Mouse (Mus musculus): Measurements from ENCODE around the gene Eif2b1. TPM values are rescaled to one million over a fixed set of nuclear protein-coding genes. Genes with fewer than 3 reads are reported as not detected.
"Not testable (repeated sequence)": the region's sequence is repeated elsewhere in the genome, so short reads cannot be mapped to it uniquely, and the experiment has no call there.

The Eif2b1 gene
- 10 to 100 TPM; 43.0 to 43.4 TPM for total RNA-seq (2021)
- long read RNA-seq, experiment 1, transcript Eif2b1-201 (9 exons, 2,013 nt), result major isoform, 29 of 39 reads
- long read RNA-seq, experiment 1, partial matches to known transcripts, result 4 of 39 reads
- long read RNA-seq, experiment 1, other reads (novel, unspliced or antisense), result 6 of 39 reads
- long read RNA-seq, experiment 2, transcript Eif2b1-201 (9 exons, 2,013 nt), result major isoform, 65 of 81 reads
- long read RNA-seq, experiment 2, partial matches to known transcripts, result 3 of 81 reads
- long read RNA-seq, experiment 2, other reads (novel, unspliced or antisense), result 13 of 81 reads

DNA sequence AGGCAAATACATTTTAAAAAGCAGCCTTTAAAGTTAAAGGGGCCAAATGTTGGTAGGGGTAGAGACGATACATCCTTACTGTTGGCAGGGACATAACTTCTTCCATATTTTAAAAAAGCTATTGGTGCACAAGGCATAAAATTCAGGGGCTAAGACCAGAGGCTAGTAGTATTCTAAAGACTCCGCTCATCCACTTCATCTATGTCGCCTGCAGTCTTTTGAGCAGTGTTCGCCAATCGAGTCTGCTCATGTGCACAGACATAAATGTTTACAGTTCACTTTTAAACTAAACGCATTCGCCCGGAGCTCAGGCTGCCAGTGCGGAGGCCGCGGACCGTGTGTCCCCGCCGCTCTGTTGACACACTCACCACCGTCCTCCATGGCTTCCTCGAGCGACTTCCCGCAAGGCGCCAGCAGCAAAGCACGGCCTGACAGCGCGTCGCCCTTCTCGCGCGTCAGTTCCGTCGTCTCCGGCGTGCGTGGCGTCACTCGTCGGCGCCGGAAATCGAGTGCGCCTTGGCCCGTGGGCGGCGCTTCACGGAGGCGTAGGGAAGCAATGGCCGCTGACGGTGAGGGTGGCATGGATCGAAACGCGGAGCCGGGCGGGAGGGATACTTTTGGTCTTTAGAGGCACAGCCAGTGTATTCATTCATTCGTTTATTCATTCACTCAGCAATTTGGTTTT lies at the start of gene Eif2b1, which contains the start of gene Gtf2h3:
Gene Eif2b1 (minus strand): TSS at position 499 of the 685 bp plus-strand sequence.
Gene Gtf2h3 (plus strand): TSS at position 508 of the 685 bp plus-strand sequence.
- DNase-seq (ENCODE audit: low spot score in 2 of 2), result peak; percentile 91 to 95

DNA sequence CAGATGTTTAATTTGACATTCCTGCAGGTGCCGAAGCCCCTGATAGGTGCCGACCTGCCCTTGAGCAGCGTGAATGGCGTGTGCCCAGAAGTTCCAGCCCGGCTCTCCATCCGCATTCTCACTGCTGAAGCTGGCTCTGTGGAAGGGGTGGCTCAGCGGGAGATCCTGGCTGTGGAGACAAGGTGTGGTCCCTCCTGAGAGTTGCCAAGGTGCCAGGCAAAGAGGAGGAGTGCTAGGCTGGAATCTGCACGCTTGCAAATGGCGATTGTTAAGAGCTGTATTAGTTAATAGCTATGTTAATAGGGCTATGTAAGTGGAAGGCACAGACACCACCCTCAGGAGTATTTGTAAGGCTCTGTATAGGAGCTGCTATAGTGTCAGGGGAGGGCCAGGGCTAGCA lies 45.4 kb upstream of the Eif2b1 start:
- DNase-seq (ENCODE audit: low spot score in 2 of 2), result no peak

DNA sequence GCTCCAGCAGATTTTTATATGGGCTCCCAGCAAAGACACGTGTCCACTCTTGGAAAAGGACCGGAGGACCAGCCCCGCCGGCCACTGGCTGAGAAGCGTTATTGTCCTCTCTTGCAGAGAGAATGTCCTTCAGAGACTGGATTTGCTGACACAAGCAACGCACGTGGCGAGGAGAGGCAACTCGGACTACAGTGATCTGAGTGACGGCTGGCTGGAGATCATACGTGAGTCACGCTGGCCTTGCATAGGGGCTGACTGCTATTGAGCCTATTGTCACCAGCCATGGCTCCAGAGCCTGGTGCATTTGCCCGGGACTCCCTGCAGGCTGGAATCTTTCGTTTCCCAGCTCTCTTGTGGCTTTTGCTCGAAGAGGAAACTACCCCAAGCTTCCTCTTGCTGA lies 44.0 kb upstream of the Eif2b1 start:
- DNase-seq (ENCODE audit: low spot score in 2 of 2), result no peak

DNA sequence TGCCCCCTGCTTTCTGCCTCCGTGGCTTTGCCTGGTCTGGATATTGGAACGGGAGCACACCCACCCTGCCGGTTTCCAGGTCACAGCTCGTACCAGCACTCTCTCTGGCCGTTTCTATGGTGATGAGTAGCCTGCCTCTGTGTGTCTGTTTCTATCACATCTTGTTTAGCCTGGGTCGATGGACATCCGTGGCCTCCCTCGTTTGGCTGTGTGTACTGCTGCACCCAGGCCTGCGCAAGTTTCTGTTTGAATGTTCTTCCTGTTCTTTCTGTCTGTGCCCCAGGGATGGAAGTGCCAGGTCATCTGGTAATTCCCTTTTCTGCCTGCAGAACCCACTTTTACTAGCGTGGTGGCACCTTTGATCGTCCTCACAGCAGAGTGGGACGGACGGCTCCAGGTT lies 42.4 kb upstream of the Eif2b1 start:
- no peak for DNase-seq (ENCODE audit: low spot score in 2 of 2)

DNA sequence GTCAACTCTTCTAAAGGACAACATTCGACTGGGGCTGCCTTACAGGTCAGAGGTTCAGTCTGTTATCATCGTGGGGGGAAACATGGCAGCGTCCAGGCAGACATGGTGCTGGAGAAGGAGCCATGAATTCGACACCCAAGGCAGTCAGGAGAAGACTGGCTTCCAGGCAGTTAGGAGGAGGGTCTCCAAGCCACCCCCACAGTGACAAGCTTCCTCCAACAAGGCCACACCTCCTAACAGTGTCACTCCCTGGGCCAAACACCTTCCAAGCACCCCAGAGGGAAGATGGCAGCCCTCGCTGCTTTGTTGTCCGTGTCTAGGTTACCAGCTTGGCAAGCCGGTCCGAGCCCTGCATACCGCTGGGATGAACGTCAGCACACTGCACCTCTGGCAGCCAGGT lies 39.8 kb upstream of the Eif2b1 start:
- DNase-seq (ENCODE audit: low spot score in 2 of 2), result no peak

DNA sequence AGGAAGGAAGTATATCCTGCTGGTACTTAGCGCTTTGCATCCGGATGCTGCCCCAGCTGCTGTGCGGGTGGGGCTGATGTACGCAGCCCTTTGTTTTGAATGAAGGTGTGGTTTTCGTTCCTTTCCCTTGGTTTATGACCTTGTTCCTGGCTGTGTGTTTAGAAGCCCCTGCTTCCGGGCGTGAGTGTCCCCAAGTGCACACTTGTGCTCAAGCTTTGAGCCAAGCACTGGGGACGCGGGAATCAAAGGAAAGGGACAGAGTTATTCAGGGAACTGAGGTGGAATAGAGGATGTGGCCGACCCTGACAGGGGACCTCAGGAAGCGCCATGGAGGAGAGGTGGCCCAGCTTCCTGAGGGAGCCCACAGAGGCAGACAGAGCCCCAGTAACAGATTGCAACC lies 35.8 kb upstream of the Eif2b1 start:
- DNase-seq (ENCODE audit: low spot score in 2 of 2), result no peak

DNA sequence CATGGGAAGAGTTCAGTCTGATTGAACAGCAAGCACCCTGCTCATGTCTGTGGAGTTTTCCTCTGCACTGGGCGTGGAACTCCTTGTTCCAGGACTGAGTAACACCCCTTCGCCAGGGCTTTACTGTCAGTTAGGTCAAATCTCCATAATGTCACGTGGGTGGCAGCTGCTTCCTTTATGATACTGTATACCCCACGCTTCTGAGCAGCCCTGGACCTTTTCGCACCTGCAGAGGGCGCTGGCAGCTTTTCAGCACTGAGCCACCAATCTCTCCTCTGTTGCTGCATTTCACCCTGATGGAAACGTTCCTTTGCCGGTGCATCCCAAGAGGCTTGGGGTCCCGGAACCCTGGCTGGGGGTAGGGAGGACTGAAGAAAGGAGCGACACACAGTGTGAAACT lies 32.0 kb upstream of the Eif2b1 start:
- no peak for DNase-seq (ENCODE audit: low spot score in 2 of 2)

DNA sequence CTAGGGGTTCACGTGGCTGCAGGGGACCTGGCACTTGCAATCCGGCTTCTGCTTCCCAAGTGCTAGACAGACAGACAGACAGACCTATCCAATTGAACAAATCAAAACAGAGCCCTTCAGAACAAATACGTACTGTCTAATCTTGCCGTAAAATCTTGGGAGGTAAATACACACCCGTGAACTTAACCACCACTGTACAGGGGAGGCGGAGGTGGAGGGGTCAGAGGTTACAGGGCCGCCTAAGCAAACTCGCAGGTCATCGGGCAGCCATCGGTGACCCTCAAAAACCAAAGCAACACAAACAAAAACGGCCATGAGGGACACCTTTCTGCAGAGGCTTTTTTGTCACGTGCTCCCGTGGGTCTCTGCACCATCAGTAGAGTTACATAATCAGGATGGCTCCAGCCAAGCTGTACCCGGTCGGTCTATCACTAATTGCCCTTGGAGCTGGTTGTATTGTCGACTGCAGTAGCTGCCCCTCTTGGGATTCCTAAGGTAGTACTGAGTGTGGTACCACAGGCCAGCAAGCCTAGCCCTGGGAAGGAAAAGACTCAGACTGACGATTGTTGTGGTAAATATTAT lies 26.2 kb upstream of the Eif2b1 start:
- DNase-seq (ENCODE audit: low spot score in 2 of 2), result no peak

DNA sequence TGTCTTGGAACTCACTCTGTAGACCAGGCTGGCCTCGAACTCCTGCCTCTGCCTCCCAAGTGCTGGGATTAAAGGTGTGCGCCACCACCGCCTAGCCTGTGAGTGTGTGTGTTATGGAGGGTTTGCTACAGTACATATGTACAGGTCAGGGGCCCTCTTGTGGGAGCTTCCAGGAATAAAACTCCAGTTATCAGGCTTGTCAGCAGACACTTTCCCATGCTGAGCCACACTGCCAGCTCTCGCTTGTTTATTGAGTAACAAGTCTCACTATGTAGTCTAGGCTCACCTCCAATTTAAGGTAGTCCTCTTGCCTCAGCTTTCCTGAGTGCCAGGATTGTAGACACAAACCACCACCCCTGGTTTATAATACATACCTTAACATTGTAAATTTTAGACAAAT lies 25.4 kb upstream of the Eif2b1 start:
- no peak for DNase-seq (ENCODE audit: low spot score in 2 of 2)

DNA sequence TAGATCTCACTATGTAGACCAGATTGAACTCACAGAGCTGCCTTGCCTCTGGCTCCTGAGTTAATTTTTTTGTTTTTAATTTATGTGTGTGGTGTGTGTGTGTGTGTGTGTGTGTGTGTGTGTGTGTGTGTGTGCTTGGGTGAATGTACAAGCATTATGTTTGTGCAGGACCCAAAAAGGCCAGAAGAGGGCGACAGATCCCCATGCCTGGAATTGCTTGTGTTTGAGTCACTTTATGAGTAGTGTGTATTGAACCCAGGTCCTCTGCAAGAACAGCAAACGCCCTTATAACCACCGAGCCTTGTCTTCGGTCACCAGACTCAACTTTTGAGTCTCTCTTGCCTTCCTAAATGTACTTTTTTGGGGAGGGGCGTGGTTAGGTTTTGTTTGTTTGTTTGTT lies 23.4 kb upstream of the Eif2b1 start:
- DNase-seq (ENCODE audit: low spot score in 2 of 2), result peak; percentile 36 to 57

DNA sequence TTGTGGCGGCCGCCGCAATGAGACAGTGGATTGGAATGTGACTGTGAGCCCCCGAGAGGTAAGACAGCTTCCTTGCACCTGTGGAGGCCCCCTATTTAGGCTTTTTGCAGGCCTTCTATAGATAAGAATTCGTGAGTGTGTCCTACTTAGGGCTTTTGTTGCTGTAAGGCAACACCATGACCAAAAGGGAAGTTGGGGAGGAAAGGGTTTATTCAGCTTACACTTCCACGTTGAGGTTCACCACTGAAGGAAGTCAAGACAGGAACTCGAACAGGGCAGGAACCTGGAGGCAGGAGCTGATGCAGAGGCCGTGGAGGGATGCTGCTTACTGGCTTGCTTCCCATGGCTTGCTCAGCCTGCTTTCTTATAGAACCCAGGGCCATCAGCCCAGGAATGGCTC lies 20.8 kb upstream of the Eif2b1 start:
- not testable (repeated sequence) for DNase-seq (ENCODE audit: low spot score in 2 of 2)

DNA sequence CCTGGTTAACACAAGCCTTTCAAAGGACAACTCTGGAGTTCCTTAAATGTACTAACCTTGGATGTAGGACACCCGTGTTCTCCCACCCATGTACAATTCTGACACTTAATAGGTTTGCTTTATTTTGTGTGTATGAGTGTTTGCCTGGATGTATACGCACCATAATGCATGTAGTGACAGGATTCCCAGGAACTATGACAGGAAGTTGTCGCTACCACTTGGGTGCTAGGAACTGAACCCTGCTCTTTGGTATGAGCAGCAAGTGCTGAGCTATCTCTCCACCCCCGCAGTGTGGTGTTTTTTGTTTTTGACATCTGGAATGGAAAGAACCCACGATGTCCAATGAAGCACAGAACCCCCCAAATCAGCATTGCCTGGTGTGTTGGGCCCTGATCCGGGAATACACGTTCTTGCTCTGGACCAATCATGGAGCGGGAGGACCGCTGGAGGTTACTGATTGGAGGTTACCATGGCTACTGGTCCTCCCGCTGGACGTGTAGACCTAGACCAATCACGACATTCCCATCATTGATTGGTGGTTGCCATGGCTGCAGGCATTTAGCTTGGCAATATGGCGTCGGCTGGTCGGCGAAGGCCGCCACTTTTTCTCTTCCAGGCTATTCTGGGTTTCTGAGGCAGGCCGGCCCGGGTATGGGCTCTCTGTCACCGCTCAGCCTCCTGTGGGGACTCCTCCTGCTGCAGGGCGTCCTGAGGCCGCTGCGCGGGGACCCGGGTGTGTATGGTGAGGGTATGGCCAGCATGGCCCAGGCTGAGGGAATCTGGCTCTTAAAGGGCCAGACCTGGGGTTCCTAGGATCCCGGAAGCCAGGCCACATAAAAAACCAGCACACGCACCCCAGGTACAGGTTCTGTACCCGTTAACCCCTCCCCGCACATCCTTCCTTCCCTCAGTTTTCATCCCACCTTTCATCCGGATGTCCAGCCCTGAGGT lies 19.6 kb upstream of the Eif2b1 start:
- DNase-seq (ENCODE audit: low spot score in 2 of 2), result peak; percentile 87 to 97

DNA sequence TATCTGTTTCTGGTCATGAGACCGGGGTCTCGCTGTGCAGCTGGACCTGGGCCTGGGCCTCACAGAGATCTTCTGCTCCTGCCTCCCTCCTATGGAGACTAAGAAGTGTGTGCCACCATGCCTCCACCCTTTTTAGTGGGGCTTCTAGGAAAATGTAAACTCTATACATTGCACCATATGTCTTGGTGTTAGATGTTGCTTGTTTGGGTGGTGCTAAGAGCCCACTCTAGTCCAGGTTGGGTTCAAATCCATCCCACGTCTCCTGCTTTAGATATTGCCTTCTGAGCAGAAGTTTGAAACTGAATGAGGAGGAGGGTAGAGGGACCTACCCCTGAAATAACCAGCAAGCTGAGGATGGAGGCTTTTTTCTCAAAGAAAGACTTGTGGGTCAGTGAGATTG lies 13.8 kb upstream of the Eif2b1 start:
- no peak for DNase-seq (ENCODE audit: low spot score in 2 of 2)

DNA sequence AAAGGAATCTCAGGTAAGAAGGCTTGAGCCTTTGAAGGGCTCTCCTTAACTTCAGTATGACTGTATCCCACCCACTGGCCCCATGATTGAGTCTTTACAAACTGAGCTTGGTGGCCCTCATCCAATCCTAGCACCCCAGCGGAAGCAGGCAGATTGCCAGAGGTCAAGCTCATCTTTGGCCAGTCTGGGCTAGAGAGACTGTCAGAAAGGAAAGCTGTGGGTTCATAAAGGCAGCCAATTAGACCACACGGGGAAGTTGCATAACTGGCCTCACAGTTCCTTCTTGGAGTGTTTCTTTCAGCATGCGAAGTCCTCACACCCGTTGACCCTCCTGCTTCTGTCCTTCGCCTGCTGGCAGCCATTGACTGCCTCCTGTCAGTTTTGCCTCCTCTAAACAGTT lies 3.6 kb upstream of the Eif2b1 start:
- no peak for DNase-seq (ENCODE audit: low spot score in 2 of 2)

DNA sequence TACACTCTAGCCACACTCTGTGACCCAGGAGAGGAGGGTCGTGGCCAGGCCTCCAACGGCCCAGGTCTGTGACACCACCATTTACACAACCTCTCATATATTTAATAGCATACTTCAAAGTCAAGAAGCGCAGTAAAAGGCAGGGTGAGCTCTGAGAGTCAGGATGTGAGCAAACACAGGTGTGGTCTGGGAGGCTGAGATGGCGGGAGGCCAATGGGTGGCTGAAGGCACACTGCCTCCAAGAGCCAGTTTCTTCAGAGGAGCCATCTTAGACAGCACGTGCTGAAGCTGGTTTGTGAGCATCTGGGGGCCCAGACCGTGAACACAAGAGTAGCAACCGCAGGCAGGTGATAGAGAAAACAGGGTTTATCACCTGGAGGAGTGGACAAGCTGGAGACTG lies 3.5 kb downstream of the Eif2b1 start:
- no peak for DNase-seq (ENCODE audit: low spot score in 2 of 2)

DNA sequence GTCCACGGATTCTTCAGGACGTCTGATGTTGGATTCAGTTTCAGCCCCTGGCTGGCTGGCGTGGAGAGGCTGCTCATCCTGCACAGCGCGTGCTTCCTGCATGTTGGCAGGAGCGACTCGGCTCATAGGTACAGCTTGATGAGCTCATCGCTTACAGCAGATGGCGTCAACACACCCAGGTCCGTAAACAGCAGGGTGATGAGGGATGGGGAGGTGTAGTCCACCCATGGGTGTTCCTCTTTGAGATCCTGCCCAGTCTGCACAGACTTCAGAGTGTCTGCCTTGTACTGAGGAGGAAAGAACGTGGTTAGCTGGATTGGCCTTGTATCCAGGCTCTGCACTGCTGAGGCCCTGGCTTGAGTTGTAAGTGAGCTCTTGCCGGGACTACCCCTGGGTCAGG lies 7.9 kb downstream of the Eif2b1 start:
- peak; percentile 28 to 73 for DNase-seq (ENCODE audit: low spot score in 2 of 2)

DNA sequence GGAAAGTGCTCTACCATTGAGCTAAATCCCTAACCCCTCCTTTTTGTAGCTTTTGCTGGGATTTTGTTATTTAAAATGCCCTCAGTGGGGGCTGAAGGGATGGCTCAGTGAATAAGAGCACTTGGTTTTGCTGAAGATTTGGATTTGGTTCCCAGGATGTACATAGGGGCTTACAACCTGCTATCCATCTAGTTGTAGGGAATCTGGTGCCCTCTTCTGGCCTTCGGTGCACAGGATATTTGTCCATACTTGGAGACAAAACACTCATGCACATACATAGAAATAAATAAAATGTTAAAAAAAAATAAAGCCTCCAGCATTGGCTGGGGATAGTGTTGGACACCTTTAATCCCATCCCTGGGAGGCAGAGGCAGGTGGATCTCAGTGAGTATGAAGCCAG lies 23.8 kb downstream of the Eif2b1 start:
- DNase-seq (ENCODE audit: low spot score in 2 of 2), result no peak

DNA sequence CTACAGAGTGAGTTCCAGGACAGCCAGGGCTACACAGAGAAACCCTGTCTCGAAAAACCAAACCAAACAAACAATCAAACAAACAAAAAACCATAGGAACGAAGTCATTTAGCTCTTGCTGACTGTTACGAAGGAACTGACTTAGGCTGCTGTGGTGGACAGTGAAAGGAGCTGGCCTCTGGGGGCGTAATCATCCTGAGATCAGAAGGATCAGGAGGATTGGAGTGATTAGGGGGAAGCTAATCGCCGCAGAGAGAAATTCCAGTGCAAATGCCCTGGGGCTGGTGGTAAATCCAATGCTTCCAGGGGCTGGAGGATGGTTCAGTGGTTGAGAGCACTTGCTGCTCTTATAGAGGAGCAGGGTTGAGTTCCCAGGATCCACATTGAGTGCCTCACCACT lies 25.3 kb downstream of the Eif2b1 start:
- DNase-seq (ENCODE audit: low spot score in 2 of 2), result no peak

DNA sequence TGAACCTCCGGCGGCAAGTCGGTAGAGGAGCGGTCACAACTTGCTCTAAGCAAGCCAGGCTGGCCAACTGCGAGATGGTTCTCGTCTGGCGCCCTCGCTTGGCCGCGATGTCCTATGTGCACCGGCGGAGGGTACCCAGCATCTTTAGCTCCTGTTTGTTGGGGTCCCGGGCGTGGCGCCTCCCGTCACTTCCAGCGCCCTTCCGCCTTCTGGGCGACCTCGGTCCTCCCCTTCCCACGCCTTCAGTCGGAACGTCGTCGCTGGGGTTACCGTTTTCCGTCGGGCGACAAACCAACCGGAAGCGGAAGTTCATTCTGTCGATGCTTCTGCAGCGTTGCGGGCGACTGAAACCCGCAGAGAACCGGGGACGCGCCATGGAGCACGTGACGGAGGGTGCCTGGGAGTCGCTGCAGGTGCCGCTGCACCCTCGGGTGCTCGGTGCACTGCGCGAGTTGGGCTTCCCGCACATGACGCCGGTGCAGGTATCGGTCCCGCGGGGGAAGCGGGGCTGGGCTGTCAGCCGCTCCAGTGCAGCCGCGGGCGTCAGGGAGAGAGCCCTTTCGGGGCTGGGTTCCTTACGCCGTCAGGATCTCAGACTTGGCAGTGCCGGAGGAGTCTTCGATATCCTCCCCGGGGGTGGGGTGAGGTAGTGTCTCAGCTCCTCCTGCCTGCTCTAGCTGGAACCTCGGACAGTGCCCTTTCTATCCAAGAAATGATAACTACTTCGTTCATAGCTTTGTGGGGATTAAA lies 26.2 kb downstream of the Eif2b1 start, which contains the start of gene Ddx55:
Gene Ddx55 (plus strand): TSS at position 307 of the 750 bp plus-strand sequence.
- DNase-seq (ENCODE audit: low spot score in 2 of 2), result peak; percentile 91

DNA sequence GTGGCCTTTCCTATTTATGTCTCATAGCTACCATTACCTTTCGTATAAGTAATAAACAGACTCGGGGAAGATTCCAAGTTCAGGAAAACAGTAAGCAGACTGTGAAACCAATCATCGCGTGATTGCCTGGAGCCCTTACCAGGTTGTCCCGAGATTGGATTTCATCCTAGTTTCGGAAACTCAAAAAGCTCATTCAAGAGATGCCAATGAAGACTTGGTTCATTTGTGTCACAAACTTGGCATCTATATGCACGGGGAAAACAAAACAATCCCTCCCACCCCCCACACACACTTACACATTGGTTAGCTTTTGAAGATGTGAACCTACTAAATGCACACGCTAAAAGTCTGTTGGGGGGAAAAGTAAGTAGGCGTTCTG lies 26.8 kb downstream of the Eif2b1 start:
- no peak for DNase-seq (ENCODE audit: low spot score in 2 of 2)
